Mouse (Mus musculus): ENCODE data around the gene Corin.

DNA sequence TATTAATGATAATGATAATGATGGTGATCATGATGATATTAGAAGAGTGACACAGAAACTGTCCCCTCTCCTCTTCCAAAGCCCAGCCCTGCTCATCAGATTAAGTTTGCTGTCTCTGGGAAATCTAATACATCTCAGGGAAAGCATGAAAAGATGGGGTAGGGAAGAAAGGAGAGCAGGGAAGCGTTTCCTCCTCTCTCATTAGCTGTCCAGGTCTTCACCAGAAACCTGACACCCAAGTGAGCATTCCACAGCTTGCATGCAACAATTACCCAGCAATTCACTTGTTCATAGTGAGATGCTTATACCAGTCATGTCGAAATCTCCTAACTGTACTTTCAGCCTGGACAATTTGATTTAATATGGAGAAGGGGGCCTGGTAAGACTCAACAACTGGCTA is 55.4 kb downstream of the Corin start:
- TF ChIP-seq GATA1 (IDR thresholded peaks at IDR 0.05; ENCODE audit: borderline replicate concordance, low read length) (no peak), FLI1 (IDR thresholded peaks at IDR 0.05; ENCODE audit: low read length) (no peak)

All from megakaryocyte, embryonic 14.5 days (primary cell).